Mouse (Mus musculus): Measurements from ENCODE around the gene Kmo.

Gene Kmo

DNA sequence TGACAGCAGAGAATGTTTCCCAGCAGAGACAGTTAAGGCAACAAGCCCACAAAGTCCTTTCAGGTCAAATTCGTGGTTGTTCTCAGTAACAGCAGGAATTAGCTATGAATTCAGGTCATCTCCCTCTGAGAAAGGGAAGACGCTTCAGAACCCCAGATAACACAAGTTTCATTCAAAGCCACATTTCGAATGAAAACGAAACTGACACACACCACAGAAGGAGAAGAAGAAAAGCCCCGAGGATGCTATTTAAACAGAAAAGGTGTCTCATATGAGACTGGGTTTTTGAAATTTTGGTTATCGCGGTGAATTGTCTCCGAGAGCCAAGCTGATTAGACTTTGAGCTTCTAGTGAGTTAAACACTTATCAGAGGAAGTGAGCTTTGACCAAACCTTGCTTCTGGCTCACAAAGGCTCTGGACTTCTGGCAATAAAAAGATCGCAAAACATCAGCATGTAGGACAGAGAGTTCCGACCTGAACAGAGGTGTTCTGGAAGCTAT is 11.6 kb downstream of the Kmo start:
- DNase-seq (ENCODE audit: low read depth, low spot score), result no peak

DNA sequence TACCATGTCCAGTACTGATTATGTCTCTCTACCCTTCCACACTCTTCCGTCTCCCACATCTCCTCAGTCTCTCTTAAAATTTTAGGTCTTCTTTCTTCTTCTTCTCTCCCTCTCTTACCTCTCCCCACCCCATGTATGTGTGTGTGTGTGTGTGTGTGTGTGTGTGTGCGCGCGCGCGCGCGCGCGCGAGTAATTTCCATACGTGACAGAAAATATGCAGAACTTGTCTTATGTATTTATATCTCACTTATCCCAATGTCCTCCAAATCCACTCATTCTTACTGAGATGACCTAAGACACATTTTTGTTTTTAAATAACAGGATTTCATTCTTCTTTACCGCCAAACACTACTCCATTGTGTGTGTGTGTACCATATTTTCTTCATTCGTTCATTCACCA is 12.3 kb downstream of the Kmo start:
- no peak for DNase-seq (ENCODE audit: low read depth, low spot score)

DNA sequence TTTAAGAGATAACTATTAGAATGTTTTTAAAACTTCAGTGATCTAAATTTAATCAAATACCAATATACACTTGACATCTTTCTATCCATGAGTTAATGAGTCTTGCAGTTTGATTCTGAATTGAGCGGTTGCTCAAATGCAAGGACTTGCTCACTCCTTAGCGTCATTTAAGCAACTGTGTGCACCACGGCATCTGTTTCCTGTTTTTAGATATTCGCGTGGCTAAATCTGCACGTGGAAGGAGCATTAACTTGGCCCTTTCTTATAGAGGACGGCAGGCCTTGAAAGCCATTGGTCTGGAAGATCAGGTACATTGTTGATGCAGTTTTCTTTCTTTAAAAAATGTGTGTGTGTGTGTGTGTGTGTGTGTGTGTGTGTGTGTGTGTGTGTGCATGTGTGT is 17.5 kb downstream of the Kmo start:
- no peak for DNase-seq (ENCODE audit: low read depth, low spot score)

DNA sequence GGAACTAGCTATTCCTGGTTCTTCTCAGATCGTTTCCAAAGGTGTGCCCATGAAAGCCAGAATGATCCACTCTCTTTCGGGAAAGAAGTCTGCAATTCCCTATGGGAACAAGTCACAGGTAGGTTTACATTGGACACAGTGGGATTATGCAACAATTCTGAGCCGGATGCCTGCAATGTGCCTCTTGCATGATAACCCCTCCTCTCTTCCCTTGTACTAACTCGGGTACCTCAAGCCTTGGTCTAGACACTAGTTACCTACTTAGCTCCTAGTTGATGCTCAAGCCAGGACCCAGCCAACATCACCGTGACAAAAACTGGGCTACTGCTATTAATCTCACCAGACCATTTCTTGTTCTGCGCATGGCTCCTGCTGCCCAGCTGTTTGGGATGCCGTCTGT is 18.9 kb downstream of the Kmo start:
- no peak for DNase-seq (ENCODE audit: low read depth, low spot score)

DNA sequence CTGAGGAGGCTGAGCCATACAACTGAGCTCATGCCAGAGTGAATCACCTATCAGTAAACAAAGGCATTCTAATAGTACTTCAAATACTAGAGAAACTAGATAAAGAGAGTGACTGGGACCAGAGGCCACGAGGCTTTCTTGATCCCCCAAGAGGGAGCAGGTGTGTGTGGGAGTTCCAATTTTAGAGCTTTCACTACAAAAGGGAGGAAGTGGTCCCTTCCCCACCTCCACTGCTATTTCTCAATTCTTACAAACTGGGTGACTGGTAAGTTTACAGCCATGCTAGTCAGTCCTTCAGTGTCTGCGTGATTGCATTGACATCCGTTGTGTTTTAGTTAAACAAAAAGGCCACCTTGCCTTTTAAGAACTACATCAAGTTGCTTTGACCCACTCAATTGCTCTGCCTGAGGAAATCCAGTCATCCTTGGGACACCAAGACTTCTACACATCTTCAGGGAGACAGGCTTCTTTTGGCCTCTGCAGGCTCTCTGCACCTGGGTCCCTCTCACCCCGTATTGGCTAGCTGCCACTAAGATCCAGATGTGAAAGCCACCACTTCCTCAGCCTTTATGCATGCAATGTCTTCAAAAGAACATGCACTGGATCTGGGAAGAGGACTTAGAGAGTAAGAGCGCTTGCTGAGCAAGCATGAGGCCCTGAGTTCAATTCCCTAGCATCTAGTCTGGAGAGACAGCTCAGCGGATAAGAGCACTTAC is 20.4 kb downstream of the Kmo start:
- DNase-seq (ENCODE audit: low read depth, low spot score), result no peak

DNA sequence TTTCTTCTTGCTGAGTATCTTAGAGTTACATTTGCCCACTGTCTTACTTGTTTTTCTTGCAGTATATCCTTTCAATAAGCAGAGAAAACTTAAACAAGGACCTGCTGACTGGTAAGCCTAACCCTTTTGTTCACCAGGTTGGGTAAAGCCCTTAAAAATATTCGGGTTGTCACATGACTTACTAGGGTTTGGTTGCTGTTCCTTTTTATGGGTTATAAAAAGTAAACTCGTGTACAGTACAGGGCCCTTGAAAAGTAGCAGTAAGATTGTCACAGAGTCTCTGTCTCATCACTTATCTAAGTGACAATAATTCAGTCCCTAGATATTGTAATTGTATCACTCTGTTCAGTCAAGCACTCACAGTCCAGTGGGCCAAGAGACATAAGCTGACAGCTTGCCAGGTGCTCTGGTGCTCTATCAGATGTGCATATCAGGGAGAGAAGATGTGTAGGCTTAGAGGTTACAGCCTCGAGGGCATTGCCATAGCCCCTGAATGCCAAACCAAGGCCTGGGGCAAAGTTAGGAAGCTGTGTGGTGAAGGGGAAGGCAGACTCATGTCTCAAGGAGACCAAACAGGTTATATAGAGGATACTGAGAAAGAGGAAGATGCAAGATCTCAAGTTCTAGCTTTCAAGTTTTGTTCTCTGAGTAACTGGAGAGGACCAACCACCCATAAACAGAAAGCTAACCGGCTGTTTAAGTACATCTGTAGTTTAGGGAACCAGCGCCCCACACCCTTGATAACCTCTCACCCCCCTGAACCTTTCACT is 23.5 kb downstream of the Kmo start:
- no peak for DNase-seq (ENCODE audit: low read depth, low spot score)

DNA sequence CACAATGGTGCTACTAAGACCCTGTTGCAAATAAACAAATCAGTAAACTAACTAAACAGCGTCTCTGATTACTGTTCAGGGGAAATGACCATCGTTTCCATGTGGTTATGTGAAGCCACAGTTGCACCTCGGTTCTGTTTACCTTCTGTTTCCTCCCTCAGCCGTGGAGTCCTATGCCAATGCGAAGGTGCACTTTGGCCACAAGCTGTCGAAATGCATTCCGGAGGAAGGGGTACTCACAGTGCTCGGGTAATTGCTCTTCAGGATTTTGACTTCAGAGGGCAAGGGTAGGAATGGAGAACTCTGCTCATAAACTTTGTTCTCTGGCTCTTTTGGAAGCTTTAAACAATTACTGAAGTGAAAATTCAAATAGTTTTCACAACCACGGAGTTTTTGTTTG is 26.8 kb downstream of the Kmo start:
- no peak for DNase-seq (ENCODE audit: low read depth, low spot score)

DNA sequence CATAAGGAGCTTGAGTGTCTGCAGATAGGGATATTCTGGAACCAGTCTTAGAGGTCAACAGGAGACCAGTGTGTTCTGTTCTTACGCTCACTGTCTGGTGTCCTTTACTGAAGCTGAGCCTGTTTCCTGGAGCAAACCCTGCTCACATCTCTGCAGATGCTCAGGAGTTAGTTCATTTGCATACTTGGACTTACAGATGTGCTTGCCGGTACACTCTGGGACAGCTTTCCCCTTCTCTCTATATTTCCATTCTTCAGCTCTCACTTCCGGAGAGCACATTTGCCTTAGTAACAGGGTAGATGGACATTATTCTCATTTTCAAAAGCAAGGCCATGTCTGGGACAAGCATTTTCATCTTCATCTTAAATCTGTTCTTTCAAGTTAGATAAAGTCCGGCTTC is 28.4 kb downstream of the Kmo start:
- no peak for DNase-seq (ENCODE audit: low read depth, low spot score)

DNA sequence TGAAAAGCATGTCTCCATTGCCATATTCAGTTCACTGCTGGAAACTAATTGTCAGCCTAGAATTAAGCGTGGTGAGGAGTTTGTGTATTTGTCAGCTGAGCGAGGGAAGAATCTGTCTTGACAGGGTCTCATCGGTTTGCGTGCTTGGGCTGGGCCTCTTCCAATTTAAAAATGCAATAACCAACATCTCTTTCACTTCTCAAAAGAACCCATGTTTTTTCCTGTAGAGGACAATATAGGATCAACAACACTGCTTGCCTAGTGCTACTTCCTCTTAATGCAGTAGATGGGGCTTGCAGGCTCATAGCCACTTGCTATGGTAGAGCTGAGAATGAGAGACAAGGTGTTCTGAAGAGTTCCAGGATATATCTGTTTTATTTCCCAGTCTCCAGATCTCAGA is 39.7 kb downstream of the Kmo start:
- DNase-seq (ENCODE audit: low read depth, low spot score), result no peak

DNA sequence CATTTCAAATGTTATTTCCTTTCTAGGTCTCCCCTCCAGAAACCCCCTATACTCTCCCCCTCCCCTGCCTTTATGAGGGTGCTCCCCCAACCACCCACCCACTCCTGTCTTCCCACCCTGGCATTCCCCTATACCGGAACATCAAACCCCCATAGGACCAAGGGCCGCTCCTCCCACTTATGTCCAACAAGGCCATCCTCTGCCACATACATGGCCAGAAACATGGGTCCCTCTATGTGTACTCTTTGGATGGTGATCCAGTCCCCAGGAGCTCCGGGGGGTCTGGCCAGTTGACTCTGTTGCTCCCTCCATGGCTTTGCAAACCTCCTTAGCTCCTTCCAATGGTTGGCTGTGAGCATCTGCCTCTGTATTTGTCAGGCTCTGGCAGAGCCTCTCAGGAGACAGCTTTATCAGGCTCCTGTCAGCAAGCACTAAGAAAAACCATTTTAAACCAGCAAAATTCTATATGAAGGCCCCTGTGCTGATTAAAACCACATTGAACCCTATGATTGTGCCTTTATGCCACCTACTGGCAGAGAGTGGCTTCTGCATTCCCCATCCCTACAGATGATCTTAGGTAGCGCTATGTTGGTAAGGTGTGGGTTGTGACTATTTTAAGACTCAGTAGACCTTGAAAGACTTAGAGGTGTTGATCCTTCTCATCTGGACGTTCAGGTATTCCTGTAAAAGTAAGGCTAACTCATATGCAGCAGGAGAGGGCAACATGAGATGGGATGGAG is 48.7 kb downstream of the Kmo start:
- peak; percentile 27 for DNase-seq (ENCODE audit: low read depth, low spot score)

DNA sequence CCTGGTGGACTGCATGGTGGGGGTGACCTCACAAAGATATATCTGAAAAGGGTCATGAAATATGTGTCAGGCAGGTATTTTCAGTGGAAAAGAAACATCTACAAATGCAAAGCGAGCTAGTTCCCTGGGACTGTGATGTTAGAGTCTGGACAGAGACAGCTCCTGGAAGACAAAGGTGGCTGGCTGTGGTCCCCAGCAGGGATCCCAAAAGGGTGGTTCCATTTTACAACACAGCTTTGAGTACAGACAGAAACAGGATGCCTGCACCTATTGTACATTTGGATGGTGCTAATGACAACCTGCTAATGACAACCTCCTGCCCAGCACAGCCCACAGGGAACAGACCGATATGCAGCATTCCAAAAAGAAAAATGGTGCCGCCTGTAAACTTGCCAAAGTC is 49.3 kb downstream of the Kmo start:
- no peak for DNase-seq (ENCODE audit: low read depth, low spot score)

DNA sequence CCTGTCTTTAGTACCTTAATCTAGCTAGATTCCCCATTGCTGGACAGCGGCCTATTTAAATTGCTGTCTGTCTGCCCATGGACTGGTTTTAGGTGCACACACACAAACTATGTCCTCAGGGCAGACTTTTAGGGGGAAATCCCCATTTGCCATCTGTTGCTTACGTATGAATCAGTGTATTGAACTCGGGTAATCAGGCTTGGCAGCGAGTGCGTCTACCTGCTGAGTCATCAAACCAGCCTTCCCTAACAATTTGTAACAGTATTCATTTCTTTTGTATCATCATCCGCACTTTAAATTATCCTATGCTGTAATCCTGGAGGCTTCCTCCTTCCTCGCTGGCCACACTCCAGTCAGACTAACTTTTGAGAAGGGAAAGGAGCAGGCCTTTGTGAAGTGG is 49.9 kb downstream of the Kmo start:
- no peak for DNase-seq (ENCODE audit: low read depth, low spot score)

DNA sequence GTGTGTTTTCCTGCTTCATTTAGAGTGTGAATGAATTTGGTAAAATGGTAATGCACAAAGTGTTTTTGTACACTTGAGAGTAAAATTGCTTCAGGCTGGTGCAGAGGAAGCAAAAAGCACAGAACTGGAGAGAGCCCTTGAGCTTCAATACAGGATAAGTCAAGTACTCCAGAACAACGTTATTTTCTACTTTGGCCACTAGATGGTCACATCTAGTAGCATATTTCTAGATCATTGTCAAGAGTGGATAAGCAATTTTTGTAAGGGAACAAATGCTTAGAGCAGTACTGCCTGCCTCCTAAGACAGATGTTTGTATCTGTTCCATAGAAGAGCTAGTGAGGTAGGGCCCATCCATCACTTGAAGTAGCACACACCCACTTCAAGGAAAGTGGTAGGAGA is 51.4 kb downstream of the Kmo start:
- no peak for DNase-seq (ENCODE audit: low read depth, low spot score)

DNA sequence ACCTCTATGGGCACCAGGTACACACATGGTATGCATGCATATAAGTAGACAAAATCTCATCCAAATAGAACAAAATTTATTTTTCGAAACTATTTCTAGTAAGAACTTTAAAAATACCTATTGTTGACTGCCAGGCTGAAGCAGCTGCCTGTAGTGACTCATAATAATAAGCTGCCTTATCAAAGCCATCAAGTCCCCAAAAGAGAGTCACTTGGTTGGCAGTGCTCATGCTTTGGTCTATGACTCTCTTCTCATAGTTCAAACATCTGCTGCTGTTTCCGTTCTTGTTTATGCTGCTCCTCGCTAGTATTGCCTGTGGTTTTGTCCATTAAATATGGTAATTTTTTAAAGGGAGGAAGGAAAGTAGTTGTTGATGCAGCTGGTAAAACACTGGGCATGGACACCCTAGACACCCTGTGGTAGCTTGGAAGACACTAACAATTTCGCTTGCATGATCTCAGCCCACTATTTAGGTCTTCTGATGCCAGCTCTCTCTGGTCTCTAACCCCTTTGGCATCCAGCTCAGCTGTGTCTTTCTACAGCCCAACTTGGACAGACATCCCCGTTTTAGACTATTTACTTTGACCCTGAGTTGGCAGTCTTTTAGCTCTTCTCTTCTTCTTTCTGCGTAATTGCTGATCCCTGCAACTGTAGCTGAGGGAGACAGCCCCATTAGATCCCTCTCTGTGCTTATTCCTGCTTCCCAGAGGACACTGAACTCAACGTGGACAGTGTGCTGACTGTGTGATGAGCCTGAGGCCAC is 53.6 kb downstream of the Kmo start:
- no peak for DNase-seq (ENCODE audit: low read depth, low spot score)

DNA sequence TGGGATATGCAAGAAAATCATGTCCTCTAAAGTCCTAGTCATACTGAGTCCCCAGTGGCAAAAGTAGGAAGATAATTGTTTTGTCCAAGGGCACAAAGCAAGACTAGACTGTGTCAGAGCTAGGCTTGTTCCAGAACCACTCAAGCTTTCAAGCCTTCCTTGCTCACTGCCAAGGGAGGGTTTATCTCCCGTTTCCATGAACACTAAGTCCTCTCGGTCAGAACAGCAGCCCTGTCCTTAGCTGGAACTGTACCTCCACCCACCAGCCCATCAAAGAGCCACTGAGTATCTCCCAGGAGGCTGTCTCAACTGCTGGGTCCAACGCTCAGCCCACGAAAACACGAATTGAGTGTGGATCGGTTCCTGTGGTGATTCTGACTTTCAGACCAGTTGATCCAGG is 54.9 kb downstream of the Kmo start:
- DNase-seq (ENCODE audit: low read depth, low spot score), result no peak

DNA sequence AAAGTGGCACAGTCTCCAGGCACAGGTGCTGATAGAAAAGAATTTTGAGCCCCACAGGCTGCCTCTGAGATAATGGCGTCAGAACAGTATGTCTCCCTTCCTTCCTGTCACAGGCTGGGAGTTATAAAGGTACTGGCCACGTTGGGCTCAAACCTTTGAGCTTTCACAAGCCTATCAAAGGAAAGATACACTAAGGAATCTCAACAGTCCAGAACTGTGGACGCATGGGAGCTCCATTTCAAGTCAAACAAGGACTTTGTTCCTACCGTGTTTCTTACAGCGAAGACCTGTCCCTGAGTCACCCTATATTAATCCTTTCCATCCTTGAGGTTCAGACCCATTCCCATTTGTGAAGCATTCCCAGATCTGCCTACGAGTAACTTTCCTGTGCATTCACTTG is 57.3 kb downstream of the Kmo start:
- no peak for DNase-seq (ENCODE audit: low read depth, low spot score)

DNA sequence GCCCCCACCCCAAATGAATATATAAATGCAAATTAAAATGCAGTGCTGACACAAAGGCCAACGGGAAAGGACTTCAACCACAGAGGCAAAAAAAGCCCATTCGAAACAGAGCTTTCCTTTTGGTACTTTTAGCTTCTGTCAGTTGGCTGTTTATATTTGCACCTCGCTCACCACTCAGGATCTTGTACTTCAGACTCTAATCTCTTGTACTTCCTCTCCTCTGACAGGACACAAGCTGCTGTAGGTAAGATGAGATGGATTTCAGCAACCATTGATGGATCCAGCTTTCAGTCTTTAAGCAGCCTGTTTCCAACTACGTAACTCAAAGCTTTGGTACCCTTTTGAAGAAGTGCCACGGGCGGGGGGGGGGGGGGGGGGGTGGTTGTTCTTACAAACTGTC is 60.8 kb downstream of the Kmo start:
- no peak for DNase-seq (ENCODE audit: low read depth, low spot score)

DNA sequence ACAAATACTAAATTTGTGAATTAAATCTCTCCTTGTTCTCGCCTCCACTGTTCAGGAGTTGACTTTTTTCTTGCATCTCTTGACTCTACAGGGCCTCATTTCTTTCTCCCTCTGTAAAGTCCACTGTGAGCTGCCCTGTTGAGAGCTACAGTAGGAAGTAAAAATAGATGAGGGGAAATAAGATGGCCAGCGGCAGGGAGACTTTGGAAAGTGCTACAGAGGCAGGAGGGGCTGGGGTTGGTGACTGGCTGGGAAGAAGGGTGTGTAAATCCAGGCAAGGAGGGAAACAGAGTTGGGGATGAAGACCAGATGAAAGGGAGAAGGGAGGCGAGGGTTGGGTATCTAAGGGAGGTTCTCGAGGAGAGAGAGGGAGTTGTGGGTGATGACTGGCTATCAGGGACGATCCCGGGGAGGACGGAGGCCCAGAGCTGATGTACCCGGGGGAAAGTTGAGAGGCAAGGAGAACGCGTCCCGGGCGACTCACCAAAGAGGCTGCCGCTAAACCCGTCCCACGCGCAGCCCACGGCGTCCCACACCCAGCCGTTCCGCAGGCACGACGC is 71.6 kb downstream of the Kmo start:
- peak; percentile 14 for DNase-seq (ENCODE audit: low read depth, low spot score)

DNA sequence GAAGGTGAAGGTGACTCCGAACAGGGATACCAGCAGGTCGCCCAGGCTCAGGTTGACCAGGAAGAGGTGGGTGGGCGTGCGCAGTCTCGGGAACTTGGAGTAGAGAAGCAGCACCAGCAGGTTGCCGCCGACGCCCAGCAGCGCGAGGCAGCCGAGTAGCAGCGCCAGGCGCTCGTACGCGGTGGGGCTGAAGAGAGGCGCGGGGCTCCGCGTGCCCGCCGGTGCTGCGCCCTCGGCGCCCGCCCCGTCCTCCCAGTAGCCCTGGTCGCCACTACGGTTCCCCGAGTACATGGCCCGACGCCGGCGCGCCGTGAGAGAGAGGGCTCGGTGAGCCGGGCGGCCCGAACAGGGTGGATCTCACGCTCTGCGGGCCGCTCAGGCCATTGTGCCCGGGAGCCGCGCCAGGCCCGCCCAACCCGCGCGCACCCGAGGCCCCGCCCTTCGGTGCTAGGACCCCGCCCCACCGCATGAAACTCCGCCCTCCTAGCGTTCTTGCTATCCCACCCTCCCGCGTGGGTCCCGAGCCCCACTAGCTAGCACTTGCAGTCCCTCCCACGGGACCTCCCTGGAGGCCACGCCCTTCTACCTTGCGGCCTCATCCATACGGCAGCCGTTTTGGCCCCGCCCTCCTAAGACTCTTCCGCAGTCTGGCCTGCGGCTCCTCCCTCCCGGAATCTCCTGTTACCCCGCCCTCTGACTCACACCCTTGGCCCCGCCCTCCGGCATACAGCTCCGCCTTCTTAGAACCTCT is 72.2 kb downstream of the Kmo start, which contains the start of the genes Opn3 and Chml:
Gene Opn3 (minus strand): TSS at position 531 of the 751 bp plus-strand sequence.
Gene Chml (minus strand): TSS at position 656 of the 751 bp plus-strand sequence.
- peak; percentile 98 for DNase-seq (ENCODE audit: low read depth, low spot score)

DNA sequence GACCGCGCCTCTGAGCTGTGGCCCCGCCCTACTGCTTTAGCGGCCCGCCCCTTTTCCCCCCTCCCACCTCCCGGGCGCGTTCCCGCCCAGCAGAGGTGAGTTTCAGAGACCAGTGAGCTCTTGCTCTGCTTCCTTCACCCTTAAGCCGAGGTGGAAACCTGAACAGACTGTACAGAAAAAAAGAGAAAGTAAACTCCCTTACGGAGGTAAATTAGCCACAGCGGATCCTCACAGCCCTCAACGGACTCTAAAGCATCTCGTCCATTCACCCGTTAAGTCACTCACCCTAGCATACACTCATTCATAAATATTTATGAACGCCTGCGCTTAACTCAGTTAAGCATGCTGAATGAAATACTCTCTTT is 72.8 kb downstream of the Kmo start:
- no peak for DNase-seq (ENCODE audit: low read depth, low spot score)
